Mouse (Mus musculus) megakaryocyte-erythroid progenitor cell, adult 5-6 weeks (primary cell): ENCODE data around the gene Ptprd. TPM values are rescaled to one million over a fixed set of nuclear protein-coding genes. Genes with fewer than 3 reads are reported as not detected.
"Not testable (repeated sequence)": the region's sequence is repeated elsewhere in the genome, so short reads cannot be mapped to it uniquely, and the experiment has no call there.

Experiments
- ATAC-seq: replicated peaks from 2 replicates; pipeline ENCODE4 v1.8.0; 2016; ENCODE audit warnings: mild to moderate bottlenecking, inconsistent platforms; ENCODE audit not compliant: severe bottlenecking, poor library complexity, low FRiP score, low TSS enrichment
- total RNA-seq, 2 experiments: library from RNA; stranded (forward) in 1 of 2; stranded (reverse) in 1 of 2; fragments of 200-1000, 215-1000 nt in 1 of 2; fragments of >200 nt in 1 of 2; fragmentation: Nextera tagmentation in 1 of 2; gene quantifications; 2 replicates each; pipeline ENCODE4 v1.2.3; 2014 to 2017

Ptprd gene
- total RNA-seq, 2 experiments from 2014 or later, result not detected

DNA sequence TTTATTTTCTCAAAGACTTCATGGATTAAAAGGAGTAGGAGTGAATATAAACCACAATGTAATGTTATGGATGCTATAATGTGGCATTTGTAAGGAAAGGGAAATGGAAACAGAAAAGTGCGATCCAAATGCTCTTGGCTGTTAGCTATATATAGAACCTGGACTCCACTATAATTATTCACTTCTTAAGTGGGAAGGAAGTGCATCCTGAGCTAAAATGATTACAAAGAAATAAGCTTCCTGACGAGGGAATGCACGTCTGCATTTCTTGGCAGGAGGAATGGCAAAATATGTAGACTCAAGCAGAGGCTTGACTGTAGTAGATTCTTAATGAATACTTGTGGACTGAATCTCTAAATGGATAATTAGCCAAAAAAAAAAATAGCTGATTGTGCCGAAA lies 219.1 kb downstream of the Ptprd start:
- no peak for ATAC-seq

DNA sequence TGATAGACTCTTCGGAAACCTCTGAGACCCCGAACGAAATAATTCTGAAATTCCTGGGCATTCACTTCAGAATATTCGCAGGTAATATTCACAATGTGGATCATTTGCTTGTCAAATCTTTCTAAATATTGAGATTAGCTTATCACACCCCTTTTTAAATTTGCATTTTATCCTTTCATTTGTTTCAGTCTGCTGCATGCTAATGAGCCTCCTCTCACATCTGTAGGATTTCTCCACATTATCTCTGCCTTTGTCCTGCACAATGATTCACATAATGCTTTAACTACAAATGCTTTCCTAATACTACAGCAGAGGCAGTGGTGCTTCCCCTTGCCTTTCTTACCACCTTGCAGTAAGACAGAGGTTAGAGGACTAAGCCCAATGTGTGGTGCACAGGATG lies 229.7 kb downstream of the Ptprd start:
- ATAC-seq, result no peak

DNA sequence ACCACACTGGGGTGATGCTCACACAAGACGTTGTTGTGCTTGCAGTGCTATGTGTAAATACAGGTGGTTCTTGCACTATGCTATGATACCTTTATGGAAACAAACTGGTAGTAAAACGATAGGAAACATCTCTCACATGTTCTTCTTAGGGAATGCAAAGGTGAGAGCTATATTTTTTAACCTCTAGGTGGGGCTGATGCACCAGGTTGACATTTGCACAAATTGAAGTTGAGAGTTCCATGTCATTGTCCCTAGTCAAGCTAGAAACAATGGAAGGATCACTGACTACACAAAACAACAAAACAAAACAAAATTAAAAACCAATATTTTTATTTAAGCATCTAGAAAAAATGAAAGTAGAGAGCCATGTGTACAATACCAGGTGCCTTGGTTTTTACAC lies 250.1 kb downstream of the Ptprd start:
- no peak for ATAC-seq

DNA sequence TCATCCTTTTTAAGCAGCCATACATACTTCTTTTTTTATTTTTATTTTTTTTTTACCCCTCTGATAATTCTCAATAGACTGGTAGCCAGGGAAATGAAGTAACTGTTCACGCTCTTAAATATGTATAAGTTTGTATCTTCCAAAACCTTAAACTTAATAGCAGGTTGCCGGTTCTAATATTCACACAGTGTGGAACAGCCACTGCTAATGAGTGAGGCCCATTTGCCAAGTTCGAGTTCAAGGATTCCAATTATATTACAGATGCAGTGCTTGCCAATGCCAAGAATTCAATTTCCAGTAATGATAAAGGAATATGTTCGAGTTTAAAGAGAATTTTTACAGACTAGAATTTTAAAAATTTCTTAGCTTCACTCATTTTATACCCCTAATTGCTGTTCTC lies 322.3 kb downstream of the Ptprd start:
- no peak for ATAC-seq

DNA sequence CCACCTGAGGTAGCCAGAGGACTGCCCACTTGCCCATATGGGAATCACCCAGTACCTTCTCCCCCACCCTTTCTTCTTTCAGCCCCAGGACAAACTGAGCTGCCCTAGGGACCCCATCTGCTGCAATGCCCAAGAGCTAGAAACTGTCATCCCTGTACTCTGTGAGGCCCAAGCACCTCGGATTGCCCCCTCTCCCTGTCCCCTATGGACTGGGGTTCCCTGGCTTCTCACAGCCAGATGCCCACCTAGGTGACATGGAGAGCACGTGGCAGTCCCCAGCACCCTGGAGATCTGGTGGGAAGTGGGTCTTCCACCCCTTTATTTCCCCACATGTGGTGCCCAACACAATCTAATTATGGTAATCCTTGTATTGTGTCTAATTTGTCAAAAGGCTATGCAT lies 331.5 kb downstream of the Ptprd start:
- no peak for ATAC-seq

DNA sequence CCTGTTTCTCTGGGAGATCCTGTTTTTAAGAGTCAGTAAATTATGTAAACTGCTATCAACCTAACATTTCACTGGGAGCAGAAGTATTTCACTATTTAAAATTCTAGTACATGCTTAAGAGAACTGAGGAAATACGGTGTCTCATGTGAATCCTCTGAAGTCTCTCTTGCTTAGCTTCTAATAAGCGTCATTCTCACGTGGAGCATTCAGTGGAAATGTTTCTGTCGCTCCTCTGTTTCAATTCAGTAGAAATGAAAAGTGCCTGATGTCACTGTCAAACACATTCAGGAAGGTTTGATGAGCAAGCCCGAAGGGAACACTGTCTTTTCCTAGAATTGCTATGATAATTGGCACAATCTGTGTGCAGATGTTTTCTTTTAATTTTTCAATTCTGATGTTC lies 350.5 kb downstream of the Ptprd start:
- ATAC-seq, result no peak

DNA sequence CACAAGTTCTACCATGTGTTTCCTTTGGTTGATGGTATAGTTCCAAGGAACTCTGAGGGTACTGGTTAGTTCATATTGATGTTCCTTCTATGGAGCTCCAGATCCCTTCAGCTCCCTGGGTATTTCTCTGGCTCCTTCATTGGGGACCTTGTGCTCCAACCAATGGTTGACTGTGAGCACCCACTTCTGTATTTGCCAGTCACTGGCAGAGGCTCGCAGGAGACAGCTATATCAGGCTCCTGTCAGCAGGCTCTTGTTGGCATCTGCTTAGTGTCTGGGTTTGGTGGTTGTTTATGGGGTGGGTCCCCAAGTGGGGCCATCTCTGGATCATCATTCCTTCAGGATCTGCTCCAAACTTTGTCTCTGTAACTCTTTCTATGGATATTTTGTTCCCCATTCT lies 414.4 kb downstream of the Ptprd start:
- not testable (repeated sequence) for ATAC-seq

DNA sequence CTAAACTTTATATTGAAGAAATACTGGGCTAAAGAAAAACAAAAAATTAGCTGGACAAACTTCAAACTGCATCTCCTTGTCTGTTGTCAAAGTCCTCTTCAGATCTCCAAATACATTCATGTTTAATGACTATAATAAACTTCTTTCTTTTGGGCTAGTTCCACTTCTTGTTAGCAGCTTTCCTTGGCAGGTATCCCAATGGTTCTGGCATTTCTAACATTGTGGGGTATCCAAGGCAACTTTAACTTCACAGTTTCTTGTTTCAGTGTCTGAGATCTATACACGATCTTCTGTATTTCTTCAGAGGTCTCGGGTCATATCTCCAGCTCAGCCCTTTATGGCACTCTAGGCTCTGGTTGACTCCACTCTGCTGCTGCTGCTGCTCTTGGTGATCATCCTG lies 434.5 kb downstream of the Ptprd start:
- no peak for ATAC-seq

DNA sequence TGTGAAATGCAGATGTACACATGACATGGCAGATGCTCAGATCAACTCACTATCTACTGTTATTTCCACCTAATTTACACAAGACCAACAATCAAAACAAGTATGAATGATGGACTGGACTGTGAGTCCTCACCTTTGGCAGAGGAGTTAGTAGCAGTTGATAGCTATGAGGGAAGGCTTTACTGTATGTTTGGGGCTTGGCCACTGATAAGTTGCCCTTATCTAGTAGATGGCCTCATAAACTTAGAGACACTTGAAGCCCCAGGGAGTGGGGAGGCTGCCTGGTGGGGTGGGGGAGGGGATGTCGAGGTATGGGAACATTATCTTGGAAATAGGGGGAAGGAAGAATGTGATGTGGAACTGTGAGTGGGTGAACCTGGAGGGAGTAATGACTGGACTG lies 448.0 kb downstream of the Ptprd start:
- ATAC-seq, result no peak

DNA sequence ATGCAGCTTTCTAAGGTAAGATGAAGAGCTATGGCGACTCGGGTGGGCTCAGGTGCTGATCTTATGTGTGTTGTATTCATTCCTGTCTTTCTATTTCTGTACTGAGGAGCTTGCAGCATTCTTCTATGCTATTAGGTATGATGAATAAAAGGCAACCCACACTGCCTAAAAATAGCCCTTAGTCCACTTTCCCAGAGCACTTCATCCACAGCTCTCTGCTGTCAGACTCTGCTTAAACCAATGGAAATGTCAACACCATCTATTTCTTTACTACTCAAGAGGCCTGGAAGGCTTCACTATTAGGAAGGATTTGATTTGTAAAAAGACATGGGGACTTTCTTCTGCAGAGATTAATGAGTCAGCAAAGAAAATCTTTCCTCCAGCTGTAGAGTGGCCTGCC lies 468.4 kb downstream of the Ptprd start:
- no peak for ATAC-seq

DNA sequence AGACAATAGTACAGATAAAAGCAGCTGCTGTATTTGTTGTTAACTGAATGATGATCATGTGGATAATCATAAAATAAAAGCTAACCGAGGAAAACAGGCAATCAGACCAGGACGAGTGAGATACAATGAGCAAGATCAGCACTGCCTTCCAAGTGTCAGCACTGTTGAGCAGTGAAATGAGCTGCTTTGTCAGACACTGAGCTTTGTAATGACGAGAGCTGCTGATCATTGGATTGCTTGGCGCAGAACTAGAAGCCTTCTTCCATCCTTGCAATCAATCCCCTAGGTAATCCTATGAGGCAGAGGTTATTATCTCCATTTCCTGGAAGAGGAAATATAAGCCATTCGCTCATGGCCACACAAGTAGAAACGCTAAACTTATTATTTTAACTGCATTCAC lies 489.9 kb downstream of the Ptprd start:
- no peak for ATAC-seq

DNA sequence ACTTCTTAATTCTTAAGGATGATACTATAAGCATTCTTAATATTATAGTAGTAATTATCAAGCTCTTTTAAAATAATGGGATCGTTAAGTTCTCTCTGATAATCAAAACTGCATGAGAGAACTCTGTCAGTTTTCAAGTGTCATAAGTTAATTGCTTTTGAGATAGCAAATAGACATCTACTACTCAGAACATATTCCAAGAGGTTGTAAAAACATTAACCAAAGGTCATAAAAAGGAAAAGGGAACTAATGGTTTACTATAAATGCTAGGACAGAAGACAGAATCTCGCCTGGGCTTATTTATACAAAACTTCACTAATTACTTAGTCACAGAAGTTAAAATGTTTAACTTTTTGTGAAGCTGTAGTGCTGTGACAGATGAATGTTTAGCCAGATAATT lies 494.0 kb downstream of the Ptprd start:
- ATAC-seq, result no peak

DNA sequence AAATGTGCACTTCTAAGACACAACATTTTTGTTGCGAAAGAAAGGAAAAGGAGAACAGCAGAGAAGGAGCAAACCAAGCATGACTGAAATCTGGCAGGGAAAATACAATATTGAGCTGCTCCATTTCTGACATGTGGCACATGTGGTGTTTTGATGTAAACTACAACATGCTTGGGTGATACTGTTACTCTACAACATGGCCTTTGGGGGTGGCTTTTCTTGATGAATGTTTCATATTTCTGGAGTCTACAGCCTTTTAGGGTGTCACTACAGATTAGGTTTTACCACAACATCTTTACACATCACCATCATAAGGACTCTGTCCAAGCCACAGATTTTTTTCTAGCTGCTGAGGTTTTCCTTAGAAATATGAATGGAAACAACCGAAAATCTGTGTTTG lies 501.5 kb downstream of the Ptprd start:
- ATAC-seq, result no peak

DNA sequence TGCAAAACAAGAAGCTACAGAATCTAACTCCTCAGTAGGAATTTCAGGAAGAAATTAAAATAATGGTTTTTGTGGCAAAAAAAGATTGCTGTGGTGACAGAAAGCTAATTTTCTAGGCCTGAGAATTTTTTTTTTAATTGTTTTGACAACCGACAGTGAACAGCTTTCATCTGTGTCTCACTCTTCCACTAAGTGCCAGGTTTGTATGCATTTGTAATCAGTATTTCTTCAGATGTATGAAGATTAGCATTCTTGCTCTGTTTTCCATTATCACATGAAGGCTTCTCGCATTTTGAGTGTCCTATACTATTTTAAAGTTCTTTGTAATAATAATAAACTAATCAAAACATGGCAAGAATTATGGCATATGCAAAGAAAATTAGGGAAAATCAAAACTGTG lies 513.5 kb downstream of the Ptprd start:
- no peak for ATAC-seq

DNA sequence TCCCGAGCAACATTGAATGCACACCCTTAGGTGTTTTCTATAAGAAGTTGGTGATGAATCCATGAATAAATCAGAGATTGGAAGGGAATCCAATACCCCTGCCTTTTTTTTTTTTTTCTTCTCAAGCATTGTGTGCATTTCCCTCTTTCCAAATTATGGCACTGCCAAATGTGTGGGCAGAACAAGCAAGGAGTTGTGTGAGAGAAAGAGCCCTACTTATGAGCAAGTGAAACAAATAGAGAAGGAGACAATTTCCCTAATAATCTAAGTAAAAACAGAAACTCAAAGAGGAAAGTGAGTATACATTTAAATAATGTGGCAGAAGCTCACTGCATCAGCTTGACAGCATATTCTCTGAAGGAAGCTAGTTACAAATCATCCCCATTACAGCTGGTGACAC lies 536.0 kb downstream of the Ptprd start:
- no peak for ATAC-seq

DNA sequence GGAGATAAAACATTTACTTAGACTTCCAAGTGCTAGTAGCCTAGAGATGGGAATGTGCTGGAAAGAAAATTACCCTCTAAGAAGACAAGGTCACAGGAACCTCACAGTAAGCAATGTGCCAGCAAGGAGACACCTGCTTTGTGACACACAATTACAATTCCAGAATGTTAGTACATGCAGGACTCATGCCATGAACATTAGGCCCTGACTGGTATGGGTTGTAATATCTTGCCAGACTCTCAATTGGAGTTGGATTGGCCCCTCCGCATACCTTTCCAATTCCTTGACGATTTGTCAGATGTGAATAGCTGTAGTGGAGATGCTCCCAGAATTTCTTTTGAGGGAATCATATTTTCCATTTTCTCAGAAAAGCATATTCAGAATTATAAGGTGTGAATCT lies 547.0 kb downstream of the Ptprd start:
- ATAC-seq, result no peak

DNA sequence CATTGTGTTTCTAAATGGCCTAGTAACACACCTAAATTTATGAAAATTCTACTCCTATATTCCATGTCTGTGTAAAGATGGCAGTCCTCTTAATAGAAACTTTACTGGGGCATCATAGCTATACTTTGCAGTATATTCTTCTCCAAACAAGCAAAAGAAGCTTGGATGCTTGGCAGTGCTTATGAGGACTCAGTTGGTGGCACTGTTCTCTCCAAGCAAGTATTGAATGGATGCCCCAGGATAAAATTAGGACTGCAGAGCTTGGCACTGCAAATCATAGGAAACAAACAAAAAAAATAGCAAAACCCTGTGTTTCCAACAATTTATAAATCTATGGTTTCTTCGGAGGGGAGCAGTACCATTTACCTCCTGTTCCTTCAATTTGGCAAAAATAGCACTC lies 549.5 kb downstream of the Ptprd start:
- no peak for ATAC-seq

DNA sequence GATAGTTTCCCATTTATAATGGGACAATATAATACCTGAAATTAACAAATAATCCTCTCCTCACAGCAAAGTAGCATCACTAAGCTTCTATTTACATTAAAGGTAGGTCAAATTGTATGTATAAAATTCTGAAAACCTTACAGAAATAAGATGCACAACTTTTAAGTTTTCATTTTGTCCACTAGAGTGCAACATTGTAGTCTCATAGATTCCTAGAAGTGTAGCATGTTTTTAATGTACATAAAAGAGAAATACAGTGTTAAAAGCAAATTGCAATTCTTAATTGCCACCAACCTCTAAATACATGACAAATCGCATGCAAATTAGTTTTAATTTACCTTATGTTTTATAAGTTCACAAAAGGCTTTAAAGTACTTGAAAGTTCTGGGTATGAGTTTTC lies 556.1 kb downstream of the Ptprd start:
- ATAC-seq, result no peak

DNA sequence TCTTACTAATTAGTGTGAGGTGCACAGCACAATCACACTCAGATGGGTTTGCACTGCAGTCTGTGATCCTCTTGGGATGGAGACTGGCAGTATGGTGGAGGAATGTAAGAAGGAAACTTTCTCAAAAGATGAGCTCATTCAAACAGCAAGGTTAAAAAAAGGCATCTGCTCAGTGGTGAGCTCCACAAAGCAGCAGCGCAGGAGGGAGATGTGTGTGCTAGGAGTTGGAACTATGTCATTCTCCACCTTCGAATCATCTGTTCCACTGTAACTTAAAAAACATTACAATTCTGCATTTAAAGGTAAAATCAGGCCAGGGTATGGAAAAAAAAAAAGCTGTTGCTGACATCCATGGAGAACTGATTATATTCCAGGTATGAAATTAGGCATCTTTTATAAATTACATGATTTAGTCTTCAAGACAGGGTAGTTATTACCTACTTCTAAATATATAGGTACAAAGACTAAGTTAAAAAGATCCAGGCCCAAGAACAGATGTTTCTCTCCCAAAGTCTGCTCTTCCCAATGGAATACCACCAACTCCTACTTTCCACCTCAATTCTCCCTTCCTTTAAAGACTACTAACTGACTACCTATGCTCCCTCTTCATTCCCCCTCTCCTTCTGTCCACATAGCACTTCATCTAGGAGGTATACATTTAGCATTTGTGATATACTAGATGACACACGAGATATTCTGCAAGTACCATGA lies 562.0 kb downstream of the Ptprd start:
- ATAC-seq, result no peak

DNA sequence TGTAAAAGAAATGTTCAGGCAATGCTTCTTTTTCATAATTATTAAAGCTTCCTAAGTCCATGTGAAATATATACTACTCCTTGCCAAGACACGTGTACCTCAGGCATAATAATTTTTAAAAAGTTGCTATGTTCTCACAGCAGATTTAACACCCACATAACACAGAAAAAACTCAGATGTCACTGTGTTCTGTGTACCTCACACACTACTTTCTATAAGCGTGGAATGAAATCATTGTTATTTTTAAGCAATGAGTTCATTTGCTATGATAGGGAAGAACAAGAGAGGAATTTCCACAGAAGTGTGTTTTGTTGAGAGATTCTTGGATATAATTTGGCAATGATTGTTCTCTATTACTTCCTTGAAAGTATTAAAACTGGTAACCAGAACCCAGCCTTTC lies 562.9 kb downstream of the Ptprd start:
- no peak for ATAC-seq

DNA sequence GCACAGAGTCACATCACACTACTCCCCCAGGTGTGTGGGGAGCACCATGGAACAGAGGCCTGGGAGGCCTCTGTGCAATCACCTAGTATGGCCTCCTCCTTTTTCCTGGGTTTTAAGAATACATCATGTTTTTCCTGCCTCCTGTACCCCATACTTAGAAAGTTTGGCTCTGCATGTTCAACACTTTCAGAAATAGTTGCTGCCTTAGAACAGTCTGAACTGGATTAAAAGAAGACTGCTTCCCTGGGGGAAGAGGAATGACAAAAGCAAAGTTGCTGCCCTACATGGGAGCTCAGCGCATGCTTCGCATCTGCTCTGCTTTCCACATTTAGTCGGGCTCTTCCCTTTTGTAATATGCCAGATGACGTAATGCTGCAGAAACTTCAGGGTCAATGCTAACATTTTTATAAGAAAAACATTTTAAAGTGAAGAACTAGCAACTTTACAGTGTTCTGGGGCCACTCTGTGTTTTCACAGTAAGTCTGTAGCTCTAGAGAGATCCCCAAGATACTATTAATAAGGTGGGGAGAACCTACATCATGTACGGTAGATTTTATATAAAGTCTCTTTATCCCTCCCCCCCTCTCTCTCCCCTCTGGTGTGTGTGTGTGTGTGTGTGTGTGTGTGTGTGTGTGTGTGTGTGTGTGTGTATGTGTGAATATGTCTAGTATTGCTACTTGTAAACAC lies 564.2 kb downstream of the Ptprd start:
- no peak for ATAC-seq

DNA sequence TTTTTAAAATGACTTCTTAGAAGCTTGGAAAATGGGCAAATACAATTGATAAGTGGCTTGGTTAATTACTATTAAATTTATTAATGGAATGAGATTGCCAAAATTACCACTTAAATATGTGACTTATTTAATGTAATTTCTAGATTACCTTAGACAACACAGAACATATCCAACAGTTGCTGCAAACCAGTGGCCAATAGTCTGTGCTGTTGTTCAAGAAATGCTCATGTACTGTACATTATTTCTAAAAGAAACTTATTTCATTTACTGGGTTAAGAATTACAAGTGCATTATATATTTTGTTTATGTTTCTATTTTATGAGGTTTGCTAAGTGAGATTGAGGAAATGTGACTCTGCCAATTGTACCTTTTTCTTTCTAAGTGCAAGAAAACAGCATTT lies 567.3 kb downstream of the Ptprd start:
- ATAC-seq, result no peak
